Mouse (Mus musculus): ENCODE measurements around the gene Btbd16. TPM values are rescaled to one million over a fixed set of nuclear protein-coding genes. Genes with fewer than 3 reads are reported as not detected.
A peak's percentile ranks its signal among the peaks of the same experiment; 100 is the strongest.

Gene Btbd16
- total and polyA plus RNA-seq, 2 experiments from 2014 or later: 0.10 to 0.41 TPM

GRCm38 (mm10) chr7:130734195-130734787 lies 39.6 kb upstream of the Btbd16 start:
- Histone ChIP-seq H3K4me3 (ENCODE audit: low read depth, low read length) (no peak overlapping the region), H3K4me2 (ENCODE audit: low read depth) (no peak overlapping the region), H3K4me1 (ENCODE audit: insufficient read depth) (0 out of 2 replicates have a peak, but pooled peaks cover 7% of the 10 kb centered on the region), H3K27me3 (ENCODE audit: insufficient read depth, low read length) (no peaks in the 10 kb centered on the region), H3K36me3 (ENCODE audit: insufficient read depth) (peaks cover 67% of the 10 kb centered on the region), H3K27ac (ENCODE audit: low read depth, low read length) (no peak overlapping the region), H3K9me3 (ENCODE audit: low read length) (no peaks in the 10 kb centered on the region), H3K9ac (no peak overlapping the region)
- WGBS: 93% methylated on average over 2 of the region's 2 CpGs
- DNase-seq: no peak
- no peak for ATAC-seq
- peak; percentile 49 for TF ChIP-seq CTCF (IDR thresholded peaks at IDR 0.05; ENCODE audit: low read depth)

GRCm38 (mm10) chr7:130741099-130741498 lies 32.8 kb upstream of the Btbd16 start:
- H3K36me3 ChIP-seq (ENCODE audit: insufficient read depth): peaks cover 92% of the 10 kb centered on the region
- H3K9ac ChIP-seq: no peak overlapping the region
- H3K27me3 ChIP-seq (ENCODE audit: insufficient read depth, low read length): no peaks in the 10 kb centered on the region
- H3K27ac ChIP-seq (ENCODE audit: low read depth, low read length): no peak overlapping the region
- TF ChIP-seq CTCF (IDR thresholded peaks at IDR 0.05; ENCODE audit: low read depth): peak; percentile 36
- H3K4me1 ChIP-seq (ENCODE audit: insufficient read depth): no peaks in the 10 kb centered on the region
- H3K4me2 ChIP-seq (ENCODE audit: low read depth): no peak overlapping the region
- ATAC-seq (no peak), DNase-seq (no peak)
- H3K4me3 ChIP-seq (ENCODE audit: low read depth, low read length): no peak overlapping the region
- 79% methylated on average over 4 of the region's 4 CpGs for WGBS
- H3K9me3 ChIP-seq (ENCODE audit: low read length): no peaks in the 10 kb centered on the region

GRCm38 (mm10) chr7:130743239-130744025 lies 30.4 kb upstream of the Btbd16 start:
- no peak for TF ChIP-seq CTCF (IDR thresholded peaks at IDR 0.05; ENCODE audit: low read depth)
- Histone ChIP-seq H3K4me1 (ENCODE audit: insufficient read depth) (no peaks in the 10 kb centered on the region), H3K36me3 (ENCODE audit: insufficient read depth) (peaks cover 79% of the 10 kb centered on the region), H3K9me3 (ENCODE audit: low read length) (no peaks in the 10 kb centered on the region), H3K4me2 (ENCODE audit: low read depth) (no peak overlapping the region), H3K27ac (ENCODE audit: low read depth, low read length) (no peak overlapping the region), H3K27me3 (ENCODE audit: insufficient read depth, low read length) (no peaks in the 10 kb centered on the region), H3K9ac (no peak overlapping the region), H3K4me3 (ENCODE audit: low read depth, low read length) (no peak overlapping the region)
- 86% methylated on average over 9 of the region's 9 CpGs for WGBS
- ATAC-seq: no peak
- DNase-seq: no peak

- no peak overlapping the region for H3K4me2 ChIP-seq (ENCODE audit: low read depth)
- H3K27ac ChIP-seq (ENCODE audit: low read depth, low read length): no peak overlapping the region
- peak; percentile 32; the same call in 1 of the 2 replicates for TF ChIP-seq CTCF (IDR thresholded peaks at IDR 0.05; ENCODE audit: low read depth)
- H3K9ac ChIP-seq: no peak overlapping the region
- peaks cover 9% of the 10 kb centered on the region for H3K4me1 ChIP-seq (ENCODE audit: insufficient read depth)
- H3K9me3 ChIP-seq (ENCODE audit: low read length): no peaks in the 10 kb centered on the region
- peaks cover 64% of the 10 kb centered on the region for H3K36me3 ChIP-seq (ENCODE audit: insufficient read depth)
- H3K4me3 ChIP-seq (ENCODE audit: low read depth, low read length): no peak overlapping the region
- no peak for ATAC-seq
- WGBS: 89% methylated on average over 4 of the region's 4 CpGs
- no peak for DNase-seq
- H3K27me3 ChIP-seq (ENCODE audit: insufficient read depth, low read length): no peaks in the 10 kb centered on the region
Measured at GRCm38 (mm10) chr7:130749165-130749564, 24.7 kb upstream of the Btbd16 start.

- H3K36me3 ChIP-seq (ENCODE audit: insufficient read depth): peaks cover 54% of the 10 kb centered on the region
- WGBS: 12% methylated on average over 17 of the region's 17 CpGs
Measured at GRCm38 (mm10) chr7:130750752-130751490, 22.9 kb upstream of the Btbd16 start.

GRCm38 (mm10) chr7:130751678-130752077 lies 22.2 kb upstream of the Btbd16 start:
- Histone ChIP-seq H3K9me3 (ENCODE audit: low read length) (no peaks in the 10 kb centered on the region), H3K27me3 (ENCODE audit: insufficient read depth, low read length) (no peaks in the 10 kb centered on the region), H3K9ac (no peak overlapping the region), H3K4me1 (ENCODE audit: insufficient read depth) (peaks cover 9% of the 10 kb centered on the region), H3K27ac (ENCODE audit: low read depth, low read length) (peak overlapping the region; percentile 73; the same call in 1 of the 2 replicates), H3K36me3 (ENCODE audit: insufficient read depth) (peaks cover 49% of the 10 kb centered on the region), H3K4me2 (ENCODE audit: low read depth) (no peak overlapping the region), H3K4me3 (ENCODE audit: low read depth, low read length) (no peak overlapping the region)
- 67% methylated on average over 9 of the region's 9 CpGs for WGBS
- ATAC-seq (no peak), DNase-seq (no peak)
- no peak for TF ChIP-seq CTCF (IDR thresholded peaks at IDR 0.05; ENCODE audit: low read depth)

More at GRCm38 (mm10) chr7:130750752-130751490, 22.9 kb upstream of the Btbd16 start:
- no peak for TF ChIP-seq CTCF (IDR thresholded peaks at IDR 0.05; ENCODE audit: low read depth)
- Histone ChIP-seq H3K27me3 (ENCODE audit: insufficient read depth, low read length) (no peaks in the 10 kb centered on the region), H3K9me3 (ENCODE audit: low read length) (no peaks in the 10 kb centered on the region), H3K4me1 (ENCODE audit: insufficient read depth) (peaks cover 9% of the 10 kb centered on the region), H3K4me2 (ENCODE audit: low read depth) (no peak overlapping the region), H3K9ac (no peak overlapping the region), H3K27ac (ENCODE audit: low read depth, low read length) (peak overlapping the region; percentile 73), H3K4me3 (ENCODE audit: low read depth, low read length) (no peak overlapping the region)
- DNase-seq (peak; percentile 73), ATAC-seq (peak; percentile 84)
